28 mouse cellular contexts compared by ENCODE assay signal in the genomic region with DNA sequence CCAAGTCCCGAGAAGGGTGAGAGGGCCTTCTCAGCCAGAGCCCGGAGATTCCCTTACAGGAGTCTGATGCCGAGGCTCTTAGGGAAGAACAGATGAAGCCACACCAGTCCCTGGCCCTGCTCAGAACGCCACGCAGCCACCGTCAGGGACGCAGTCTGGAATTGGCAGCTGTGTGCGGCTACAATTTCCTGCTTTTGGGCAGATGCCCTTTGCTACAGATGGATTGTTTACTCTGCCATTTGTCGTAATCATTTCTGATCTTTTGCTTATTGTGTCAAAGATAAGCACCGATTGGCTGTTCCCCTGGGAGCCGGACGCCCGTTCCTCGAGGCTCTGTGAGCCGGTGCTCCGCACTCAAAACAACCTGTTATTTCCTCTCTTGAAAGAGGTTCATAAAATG.
DNase-seq lines count a peak whose midpoint lies in the region; ATAC-seq and TF ChIP-seq lines count a peak whose summit lies in the region.
"Had no signal": no experiment of that assay in that cellular context is flagged by ENCODE, and none has a peak within 500 bp of the region (broad histone marks: within the 10 kb centered on the region; RNA-seq: fewer than 3 reads in every experiment).

No protein-coding gene starts in this region.

- H3K27me3 ChIP-seq in heart, embryonic 10.5 days (ENCODE audit: insufficient read depth, poor library complexity, severe bottlenecking) = peaks cover 36% of the 10 kb centered on the region
- H3K27me3 ChIP-seq in heart, embryonic 12.5 days (replicated peaks) = peaks cover 25% of the 10 kb centered on the region
- H3K27me3 ChIP-seq in lung, postnatal 0 days (replicated peaks; ENCODE audit: insufficient read depth, low read length) = no peaks in the 10 kb centered on the region
- H3K27me3 ChIP-seq: embryonic facial prominence, embryonic 15.5 days had no signal

- no peak for TF ChIP-seq CTCF in lung, postnatal 0 days (IDR thresholded peaks at IDR 0.05)

- no peak for ATAC-seq in heart, embryonic 12.5 days (ENCODE audit: insufficient number of reproducible peaks, low FRiP score)
- no peak for ATAC-seq in lung, postnatal 0 days
- ATAC-seq: activated CD4-positive, CD25-positive, alpha-beta regulatory T cell, adult 4 months; forebrain, embryonic 14.5 days; forebrain, postnatal 0 days; hindbrain, embryonic 16.5 days had no signal

- no peak overlapping the region for H3K4me2 ChIP-seq in heart, embryonic 12.5 days
- no peak overlapping the region for H3K4me2 ChIP-seq in lung, postnatal 0 days (replicated peaks; ENCODE audit: low read depth, low read length)
- H3K4me2 ChIP-seq: embryonic facial prominence, embryonic 15.5 days; heart, embryonic 11.5 days; heart, embryonic 15.5 days; hindbrain, embryonic 13.5 days had no signal

- H3K9me3 ChIP-seq in heart, embryonic 10.5 days = no peaks in the 10 kb centered on the region
- no peaks in the 10 kb centered on the region for H3K9me3 ChIP-seq in heart, embryonic 12.5 days (replicated peaks)
- H3K9me3 ChIP-seq in lung, postnatal 0 days (ENCODE audit: low read length) = no peaks in the 10 kb centered on the region
- H3K9me3 ChIP-seq: embryonic facial prominence, embryonic 15.5 days; heart, embryonic 15.5 days; hindbrain, embryonic 10.5 days; hindbrain, embryonic 13.5 days had no signal

- H3K4me3 ChIP-seq in heart, embryonic 10.5 days = no peak overlapping the region
- H3K4me3 ChIP-seq in heart, embryonic 12.5 days = no peak overlapping the region
- no peak overlapping the region for H3K4me3 ChIP-seq in lung, postnatal 0 days (ENCODE audit: low read depth, low read length)
- H3K4me3 ChIP-seq: embryonic facial prominence, embryonic 15.5 days; gastrocnemius, adult 2 months; heart, embryonic 15.5 days; hindbrain, embryonic 10.5 days; hindbrain, embryonic 13.5 days had no signal

- no peaks in the 10 kb centered on the region for H3K36me3 ChIP-seq in heart, embryonic 10.5 days
- H3K36me3 ChIP-seq in heart, embryonic 12.5 days = no peaks in the 10 kb centered on the region
- H3K36me3 ChIP-seq in lung, postnatal 0 days (ENCODE audit: insufficient read depth, low read length) = no peaks in the 10 kb centered on the region
- H3K36me3 ChIP-seq: embryonic facial prominence, embryonic 15.5 days; heart, embryonic 15.5 days; hindbrain, embryonic 10.5 days; hindbrain, embryonic 13.5 days had no signal

- no peak overlapping the region for H3K27ac ChIP-seq in heart, embryonic 10.5 days
- no peak overlapping the region for H3K27ac ChIP-seq in heart, embryonic 12.5 days (ENCODE audit: poor library complexity, severe bottlenecking)
- no peak overlapping the region for H3K27ac ChIP-seq in lung, postnatal 0 days (ENCODE audit: low read length)
- H3K27ac ChIP-seq: embryonic facial prominence, embryonic 15.5 days; gastrocnemius, adult 2 months; heart, embryonic 15.5 days; hindbrain, embryonic 10.5 days; hindbrain, embryonic 13.5 days had no signal

- H3K4me1 ChIP-seq in heart, embryonic 10.5 days = peaks cover 15% of the 10 kb centered on the region
- peaks cover 12% of the 10 kb centered on the region for H3K4me1 ChIP-seq in heart, embryonic 12.5 days (replicated peaks)
- H3K4me1 ChIP-seq in lung, postnatal 0 days (ENCODE audit: insufficient read depth, low read depth, low read length) = no peaks in the 10 kb centered on the region

- no peak overlapping the region for H3K9ac ChIP-seq in heart, embryonic 12.5 days
- no peak overlapping the region for H3K9ac ChIP-seq in lung, postnatal 0 days (replicated peaks; ENCODE audit: low read depth)
- H3K9ac ChIP-seq: embryonic facial prominence, embryonic 15.5 days; forebrain, postnatal 0 days; heart, embryonic 15.5 days; hindbrain, embryonic 13.5 days had no signal

- 68% methylated on average over 16 of the region's 16 CpGs for WGBS in heart, embryonic 10.5 days
- WGBS in heart, embryonic 12.5 days = 60% methylated on average over 16 of the region's 16 CpGs
- WGBS in lung, postnatal 0 days = 37% methylated on average over 16 of the region's 16 CpGs

- DNase-seq in cerebellum, postnatal 10 days = peak; percentile 46 to 47
- DNase-seq in cerebellum, adult 11-12 months = no peak
- DNase-seq in heart, embryonic 10.5 days (ENCODE audit: low spot score) = peak; percentile 28
- DNase-seq in lung, postnatal 36 days = peak; percentile 3
- no peak for DNase-seq in lung, postnatal 0 days (ENCODE audit: low spot score)
- peak; percentile 8 to 9 for DNase-seq in urinary bladder, postnatal 36 days (ENCODE audit: low spot score in 2 of 2)
- DNase-seq in urinary bladder, adult 2 months (ENCODE audit: low spot score) = no peak
- DNase-seq: adrenal gland, postnatal 10 days; adrenal gland, postnatal 36 days; cerebellum, adult 2 months; cerebellum, adult 9-11 months; cerebellum, postnatal 36 days; embryo, embryonic 11 days; forebrain, postnatal 0 days; gastrocnemius, adult 2 months; gastrocnemius, postnatal 14 days; heart, adult 18-20 months; heart, postnatal 10 days; heart, postnatal 36 days had no signal

- no peak for TF ChIP-seq EP300 in lung, postnatal 0 days (IDR thresholded peaks at IDR 0.05)

Comparison
In these comparisons a context has a peak if more than half of its experiments do, and no peak if none do; other contexts are left out.
1. DNase-seq: peak in cerebellum, postnatal 10 days (2 of 2), heart, embryonic 10.5 days (single experiment), lung, postnatal 36 days (single experiment) and urinary bladder, postnatal 36 days (2 of 2); none in cerebellum, adult 11-12 months (single experiment), lung, postnatal 0 days (single experiment) and urinary bladder, adult 2 months (single experiment).